Mouse (Mus musculus): ENCODE results near the gene Prok2. TPM values are rescaled to one million over a fixed set of nuclear protein-coding genes. Genes with fewer than 3 reads are reported as not detected.

The Prok2 gene
- polyA plus RNA-seq, 1 experiment from 2014 or later: not detected

GRCm38 (mm10) chr6:99734666-99735065 is 8.5 kb upstream of the Prok2 start:
- no peaks in the 10 kb centered on the region for H3K4me1 ChIP-seq (replicated peaks; ENCODE audit: control insufficient read depth, insufficient read depth, low read length)
- no peak overlapping the region for H3K4me2 ChIP-seq (replicated peaks)
- H3K9me3 ChIP-seq (ENCODE audit: control insufficient read depth, low read length): no peaks in the 10 kb centered on the region
- no peak for DNase-seq (ENCODE audit: low spot score)
- H3K4me3 ChIP-seq (replicated peaks; ENCODE audit: low read length): no peak overlapping the region
- 82% methylated on average over 5 of the region's 5 CpGs for WGBS
- no peak overlapping the region for H3K27ac ChIP-seq
- H3K27me3 ChIP-seq (ENCODE audit: control insufficient read depth, insufficient read depth, low read length): no peaks in the 10 kb centered on the region
- no peak for ATAC-seq (ENCODE audit: low FRiP score)
- no peak overlapping the region for H3K9ac ChIP-seq
- no peaks in the 10 kb centered on the region for H3K36me3 ChIP-seq (replicated peaks; ENCODE audit: control insufficient read depth, insufficient read depth)

- Histone ChIP-seq H3K4me3 (replicated peaks; ENCODE audit: low read length) (no peak overlapping the region), H3K4me1 (replicated peaks; ENCODE audit: control insufficient read depth, insufficient read depth, low read length) (no peaks in the 10 kb centered on the region), H3K9me3 (ENCODE audit: control insufficient read depth, low read length) (no peaks in the 10 kb centered on the region), H3K9ac (no peak overlapping the region), H3K4me2 (replicated peaks) (no peak overlapping the region), H3K27ac (no peak overlapping the region), H3K36me3 (replicated peaks; ENCODE audit: control insufficient read depth, insufficient read depth) (no peaks in the 10 kb centered on the region), H3K27me3 (ENCODE audit: control insufficient read depth, insufficient read depth, low read length) (peaks cover 18% of the 10 kb centered on the region)
- 48% methylated on average over 8 of the region's 8 CpGs for WGBS
- ATAC-seq (ENCODE audit: low FRiP score) (no peak), DNase-seq (ENCODE audit: low spot score) (no peak)
Observed at GRCm38 (mm10) chr6:99732673-99733072, 6.5 kb upstream of the Prok2 start.

DNA sequence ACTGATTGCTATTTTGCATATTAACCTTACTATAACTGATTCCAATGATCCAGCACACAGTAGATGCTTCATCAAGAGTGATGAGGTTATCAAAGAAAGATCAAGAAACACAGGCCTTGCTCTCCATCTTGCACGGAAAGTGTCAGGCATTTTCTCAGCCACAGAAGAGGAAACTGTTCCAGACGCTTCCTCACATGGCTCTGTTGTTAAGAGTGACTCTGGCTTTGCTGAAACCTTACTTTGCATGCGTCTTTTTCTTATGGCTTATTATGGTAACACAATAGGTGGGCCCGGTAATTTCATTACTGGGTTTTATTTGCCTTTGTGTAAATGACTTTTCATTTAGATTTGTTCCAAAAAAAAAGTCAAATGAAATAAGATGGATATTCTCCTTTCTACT is 5.7 kb upstream of the Prok2 start:
- Histone ChIP-seq H3K36me3 (replicated peaks; ENCODE audit: control insufficient read depth, insufficient read depth) (no peaks in the 10 kb centered on the region), H3K27me3 (ENCODE audit: control insufficient read depth, insufficient read depth, low read length) (peaks cover 26% of the 10 kb centered on the region), H3K9ac (no peak overlapping the region), H3K4me1 (replicated peaks; ENCODE audit: control insufficient read depth, insufficient read depth, low read length) (no peaks in the 10 kb centered on the region), H3K9me3 (ENCODE audit: control insufficient read depth, low read length) (no peaks in the 10 kb centered on the region), H3K27ac (no peak overlapping the region), H3K4me3 (replicated peaks; ENCODE audit: low read length) (no peak overlapping the region), H3K4me2 (replicated peaks) (no peak overlapping the region)
- 77% methylated on average over 4 of the region's 4 CpGs for whole genome bisulfite sequencing
- no peak for ATAC-seq (ENCODE audit: low FRiP score)
- no peak for DNase-seq (ENCODE audit: low spot score)

DNA sequence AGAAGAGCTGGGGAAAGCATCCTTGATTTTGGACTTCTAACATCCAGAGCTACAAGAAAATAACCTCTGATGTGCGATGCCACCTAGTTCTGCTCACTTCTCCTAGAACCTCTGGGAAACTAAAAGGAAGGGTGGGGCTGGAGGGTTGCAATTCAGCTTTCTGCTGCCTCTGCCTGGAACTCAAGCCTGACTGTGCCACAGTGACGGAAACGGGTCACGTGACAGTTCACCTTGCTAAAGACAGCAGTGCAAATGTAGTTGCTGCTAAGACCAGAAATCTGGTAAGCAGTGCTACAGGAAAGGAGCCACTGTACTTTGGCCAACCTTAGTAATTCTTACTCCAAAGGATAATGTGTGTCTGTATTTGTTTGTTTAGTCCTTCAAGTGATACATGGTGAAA is 3.7 kb upstream of the Prok2 start:
- Histone ChIP-seq H3K4me3 (replicated peaks; ENCODE audit: low read length) (no peak overlapping the region), H3K9ac (no peak overlapping the region), H3K9me3 (ENCODE audit: control insufficient read depth, low read length) (no peaks in the 10 kb centered on the region), H3K36me3 (replicated peaks; ENCODE audit: control insufficient read depth, insufficient read depth) (no peaks in the 10 kb centered on the region), H3K4me1 (replicated peaks; ENCODE audit: control insufficient read depth, insufficient read depth, low read length) (peaks cover 11% of the 10 kb centered on the region; the same call in 1 of the 2 replicates), H3K27me3 (ENCODE audit: control insufficient read depth, insufficient read depth, low read length) (peaks cover 46% of the 10 kb centered on the region), H3K4me2 (replicated peaks) (no peak overlapping the region), H3K27ac (no peak overlapping the region)
- no peak for ATAC-seq (ENCODE audit: low FRiP score)
- no peak for DNase-seq (ENCODE audit: low spot score)
- WGBS: 91% methylated on average over 4 of the region's 4 CpGs

- H3K27ac ChIP-seq: no peak overlapping the region
- H3K4me3 ChIP-seq (replicated peaks; ENCODE audit: low read length): peak overlapping the region; percentile 45
- ATAC-seq (ENCODE audit: low FRiP score): no peak
- DNase-seq (ENCODE audit: low spot score): no peak
- H3K9ac ChIP-seq: peak overlapping the region; percentile 52
- H3K36me3 ChIP-seq (replicated peaks; ENCODE audit: control insufficient read depth, insufficient read depth): no peaks in the 10 kb centered on the region
- no peaks in the 10 kb centered on the region for H3K9me3 ChIP-seq (ENCODE audit: control insufficient read depth, low read length)
- peak overlapping the region; percentile 89 for H3K4me2 ChIP-seq (replicated peaks)
- 3% methylated on average over 22 of the region's 22 CpGs for WGBS
- peaks cover 52% of the 10 kb centered on the region for H3K27me3 ChIP-seq (ENCODE audit: control insufficient read depth, insufficient read depth, low read length)
- peaks cover 11% of the 10 kb centered on the region; the same call in 1 of the 2 replicates for H3K4me1 ChIP-seq (replicated peaks; ENCODE audit: control insufficient read depth, insufficient read depth, low read length)
Observed at GRCm38 (mm10) chr6:99726576-99727303, 548 bp upstream of the Prok2 start.

GRCm38 (mm10) chr6:99722390-99722789 is 3.8 kb downstream of the Prok2 start:
- H3K4me3 ChIP-seq (replicated peaks; ENCODE audit: low read length): no peak overlapping the region
- H3K9me3 ChIP-seq (ENCODE audit: control insufficient read depth, low read length): no peaks in the 10 kb centered on the region
- no peak for DNase-seq (ENCODE audit: low spot score)
- no peaks in the 10 kb centered on the region for H3K36me3 ChIP-seq (replicated peaks; ENCODE audit: control insufficient read depth, insufficient read depth)
- H3K27me3 ChIP-seq (ENCODE audit: control insufficient read depth, insufficient read depth, low read length): peaks cover 31% of the 10 kb centered on the region
- no peak for ATAC-seq (ENCODE audit: low FRiP score)
- no peak overlapping the region for H3K4me2 ChIP-seq (replicated peaks)
- WGBS: 89% methylated on average over 9 of the region's 9 CpGs
- H3K4me1 ChIP-seq (replicated peaks; ENCODE audit: control insufficient read depth, insufficient read depth, low read length): peaks cover 11% of the 10 kb centered on the region; the same call in 1 of the 2 replicates
- no peak overlapping the region for H3K27ac ChIP-seq
- H3K9ac ChIP-seq: no peak overlapping the region

DNA sequence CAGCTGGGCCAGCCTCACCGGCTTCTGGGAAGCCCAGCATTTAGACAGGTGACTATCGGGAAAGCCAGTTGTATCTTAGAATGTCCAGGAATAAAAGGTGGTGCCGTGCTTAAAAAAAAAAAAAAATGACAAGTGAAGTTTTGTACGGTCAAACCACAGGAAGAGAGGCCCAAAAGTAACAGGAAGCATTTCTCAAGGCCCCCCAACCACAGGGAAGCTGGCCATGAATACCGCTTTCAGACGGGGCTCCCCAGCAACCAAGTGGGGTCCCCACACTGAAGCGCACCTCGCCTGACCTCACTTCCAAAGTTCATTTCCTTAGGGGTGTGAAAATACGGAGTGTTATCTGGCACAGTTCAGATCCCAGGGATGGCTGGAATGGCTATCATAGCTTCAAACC is 5.2 kb downstream of the Prok2 start:
- Histone ChIP-seq H3K4me1 (replicated peaks; ENCODE audit: control insufficient read depth, insufficient read depth, low read length) (peaks cover 5% of the 10 kb centered on the region; the same call in 1 of the 2 replicates), H3K27me3 (ENCODE audit: control insufficient read depth, insufficient read depth, low read length) (peaks cover 17% of the 10 kb centered on the region), H3K4me2 (replicated peaks) (no peak overlapping the region), H3K4me3 (replicated peaks; ENCODE audit: low read length) (no peak overlapping the region), H3K9me3 (ENCODE audit: control insufficient read depth, low read length) (no peaks in the 10 kb centered on the region), H3K9ac (no peak overlapping the region), H3K36me3 (replicated peaks; ENCODE audit: control insufficient read depth, insufficient read depth) (no peaks in the 10 kb centered on the region), H3K27ac (no peak overlapping the region)
- DNase-seq (ENCODE audit: low spot score) (no peak), ATAC-seq (ENCODE audit: low FRiP score) (no peak)
- WGBS: 88% methylated on average over 9 of the region's 9 CpGs

DNA sequence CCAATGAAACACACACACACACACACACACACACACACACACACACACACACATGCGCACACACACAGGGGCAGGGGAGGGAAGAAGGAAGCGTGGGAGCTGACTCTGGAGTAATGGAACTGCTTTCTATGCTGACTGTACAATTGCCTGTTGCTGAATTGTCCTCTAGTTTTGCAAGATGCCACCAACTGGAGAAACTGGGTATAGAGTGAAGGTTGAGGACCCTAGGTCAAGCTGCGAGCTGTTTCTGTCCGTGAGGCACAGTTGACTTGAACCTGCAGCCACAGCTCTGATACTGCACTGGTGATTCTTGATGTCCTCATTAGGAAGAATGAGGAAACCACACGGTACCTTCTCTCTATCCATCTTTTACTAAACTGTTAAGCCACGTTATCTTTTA is 10.3 kb downstream of the Prok2 start:
- WGBS: 74% methylated on average over 6 of the region's 6 CpGs
- Histone ChIP-seq H3K4me2 (replicated peaks) (no peak overlapping the region), H3K27me3 (ENCODE audit: control insufficient read depth, insufficient read depth, low read length) (no peaks in the 10 kb centered on the region; the same call in 1 of the 2 replicates), H3K36me3 (replicated peaks; ENCODE audit: control insufficient read depth, insufficient read depth) (no peaks in the 10 kb centered on the region), H3K27ac (no peak overlapping the region), H3K9ac (no peak overlapping the region), H3K9me3 (ENCODE audit: control insufficient read depth, low read length) (no peaks in the 10 kb centered on the region), H3K4me3 (replicated peaks; ENCODE audit: low read length) (no peak overlapping the region), H3K4me1 (replicated peaks; ENCODE audit: control insufficient read depth, insufficient read depth, low read length) (no peaks in the 10 kb centered on the region)
- DNase-seq (ENCODE audit: low spot score): no peak
- ATAC-seq (ENCODE audit: low FRiP score): no peak

DNA sequence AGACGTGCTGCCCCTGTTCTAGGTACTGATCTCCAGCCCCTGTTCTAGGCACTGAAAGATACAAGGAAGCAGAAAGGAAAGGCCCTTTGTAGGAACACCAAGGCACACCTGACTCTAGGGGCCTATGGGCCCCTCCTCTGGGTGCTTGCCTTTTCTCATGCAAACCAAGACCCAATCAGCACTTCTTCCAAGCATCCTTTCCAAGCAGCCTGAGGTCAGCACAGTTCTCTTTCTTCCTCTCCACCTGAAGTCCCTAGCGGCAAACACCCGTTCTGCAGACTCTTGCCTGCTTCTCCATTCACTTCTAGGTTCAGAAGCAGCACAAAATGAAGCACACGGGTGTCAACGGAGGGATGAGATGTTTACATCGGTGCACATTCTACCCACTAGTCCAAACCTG is 11.0 kb downstream of the Prok2 start:
- ATAC-seq (ENCODE audit: low FRiP score): no peak
- Histone ChIP-seq H3K4me1 (replicated peaks; ENCODE audit: control insufficient read depth, insufficient read depth, low read length) (no peaks in the 10 kb centered on the region), H3K36me3 (replicated peaks; ENCODE audit: control insufficient read depth, insufficient read depth) (no peaks in the 10 kb centered on the region), H3K9ac (no peak overlapping the region), H3K4me3 (replicated peaks; ENCODE audit: low read length) (no peak overlapping the region), H3K27ac (no peak overlapping the region), H3K4me2 (replicated peaks) (no peak overlapping the region), H3K27me3 (ENCODE audit: control insufficient read depth, insufficient read depth, low read length) (no peaks in the 10 kb centered on the region; the same call in 1 of the 2 replicates), H3K9me3 (ENCODE audit: control insufficient read depth, low read length) (no peaks in the 10 kb centered on the region)
- DNase-seq (ENCODE audit: low spot score): no peak
- 65% methylated on average over 6 of the region's 6 CpGs for WGBS

DNA sequence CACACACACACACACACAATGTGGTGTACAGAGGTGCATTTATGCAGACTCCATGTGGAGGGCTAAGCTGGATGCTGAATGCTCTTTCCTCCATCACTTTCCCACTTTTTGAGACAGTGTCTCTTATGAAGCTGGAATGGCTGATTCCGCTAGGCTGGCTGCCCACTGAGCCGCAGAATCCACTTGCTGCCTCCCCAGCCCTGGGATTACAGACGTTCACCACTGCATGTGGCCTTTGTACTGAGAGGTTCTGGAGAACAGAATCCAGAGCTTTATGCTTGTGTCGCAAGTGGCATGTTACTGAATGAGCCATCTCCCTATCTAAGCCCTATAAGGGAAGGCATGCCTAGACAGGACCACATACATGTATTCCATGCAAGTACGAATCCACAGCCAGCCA is 12.9 kb downstream of the Prok2 start:
- H3K27me3 ChIP-seq (ENCODE audit: control insufficient read depth, insufficient read depth, low read length): no peaks in the 10 kb centered on the region
- WGBS: 79% methylated on average over 5 of the region's 5 CpGs
- no peak overlapping the region for H3K4me2 ChIP-seq (replicated peaks)
- no peak overlapping the region for H3K9ac ChIP-seq
- no peak overlapping the region for H3K27ac ChIP-seq
- H3K4me3 ChIP-seq (replicated peaks; ENCODE audit: low read length): no peak overlapping the region
- ATAC-seq (ENCODE audit: low FRiP score) (no peak), DNase-seq (ENCODE audit: low spot score) (no peak)
- H3K9me3 ChIP-seq (ENCODE audit: control insufficient read depth, low read length): no peaks in the 10 kb centered on the region
- H3K4me1 ChIP-seq (replicated peaks; ENCODE audit: control insufficient read depth, insufficient read depth, low read length): no peaks in the 10 kb centered on the region
- H3K36me3 ChIP-seq (replicated peaks; ENCODE audit: control insufficient read depth, insufficient read depth): no peaks in the 10 kb centered on the region
